Comparison of ENCODE assay signal across 8 mouse cellular contexts in the genomic region with DNA sequence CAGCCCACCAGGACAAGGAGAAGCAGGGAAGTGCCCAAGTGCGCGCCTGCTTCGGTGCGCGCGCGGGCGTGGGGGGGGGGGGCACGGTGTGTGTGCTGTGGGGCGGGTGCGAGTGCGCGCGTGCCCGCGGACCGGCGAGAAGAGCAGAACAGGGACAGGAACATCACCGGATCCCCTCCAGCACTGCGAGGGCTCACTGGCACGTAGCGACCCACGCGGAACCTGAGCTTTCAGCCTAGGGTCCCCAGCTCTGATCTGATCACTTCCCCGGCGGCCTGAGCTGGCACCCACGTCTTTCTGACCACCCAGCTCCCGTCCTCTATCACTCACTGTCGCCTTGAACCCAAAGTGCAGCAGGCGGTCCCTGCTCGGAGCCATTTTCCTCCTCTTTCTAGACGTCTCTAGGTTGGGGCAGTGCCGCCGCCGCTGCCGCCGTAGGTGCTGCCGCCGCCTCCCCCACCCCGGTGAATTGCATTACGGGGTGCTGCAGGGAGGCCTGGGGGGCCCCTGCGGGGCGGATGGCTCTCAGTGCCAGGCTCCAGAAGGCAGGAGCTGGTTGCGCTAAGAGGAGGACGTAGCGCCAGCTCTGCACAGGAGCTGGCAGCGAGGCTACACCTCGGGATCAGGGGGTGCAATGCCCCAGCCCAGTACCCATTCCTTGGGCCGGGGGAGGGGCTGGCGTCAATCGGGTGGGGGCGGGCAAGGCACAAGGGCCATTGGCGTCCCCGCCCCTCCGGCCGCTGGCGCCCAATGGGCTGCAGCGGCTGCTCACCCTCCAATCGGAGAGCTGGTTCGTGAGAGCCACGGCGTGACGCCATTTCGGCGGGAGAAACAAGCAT. TPM values are rescaled to one million over a fixed set of nuclear protein-coding genes. Genes with fewer than 3 reads are reported as not detected.
DNase-seq lines count a peak whose midpoint lies in the region; ATAC-seq lines count a peak whose summit lies in the region.

Fbxl20 (minus strand) TSS at position 618 of the 839 bp plus-strand sequence.

- peak; percentile 87 for ATAC-seq in megakaryocyte progenitor cell, adult 5-6 weeks (replicated peaks; ENCODE audit: poor library complexity)

- DNase-seq in adipocyte (ENCODE audit: low spot score) = peak; percentile 93
- DNase-seq in embryo, embryonic 10 days (ENCODE audit: low spot score) = peak; percentile 99
- DNase-seq in gastrocnemius, postnatal 10 days = peak; percentile 93
- peak; percentile 95 for DNase-seq in induced T-regulatory cell, adult 2 months (ENCODE audit: low read depth)
- peak; percentile 45 to 92 for DNase-seq in left cerebral cortex, adult 9 months (ENCODE audit: low spot score in 2 of 2)
- peak; percentile 93 for DNase-seq in right cerebral cortex, postnatal 14 days
- DNase-seq in urinary bladder, postnatal 36 days (ENCODE audit: low spot score in 2 of 2) = peak; percentile 77 to 90

RNA-seq across cellular contexts. Expression of gene Fbxl20, which starts in this region (rescaled TPM):
- total RNA-seq in gastrocnemius, postnatal 10 days (2021) = 10 to 100 TPM; 14.8 to 15.2 TPM
- total RNA-seq in megakaryocyte progenitor cell, adult 5-6 weeks (2015) = 6.2 and 7.4 TPM in 2 replicates
- total RNA-seq in megakaryocyte progenitor cell, adult 5-6 weeks (2017) = 6.7 and 9.6 TPM in 2 replicates

Comparison
In these comparisons a context has a peak if more than half of its experiments do, and no peak if none do; other contexts are left out.
1. Peak in every context shown above with its lines: DNase-seq and ATAC-seq.